Mouse (Mus musculus) MEL (cell line): ENCODE measurements around the gene Uhrf2.

Experiments
- BHLHE40 ChIP-seq: IDR thresholded peaks from 2 replicates; pipeline ENCODE4 v1.6.1; 2012; ENCODE audit warnings: low read depth, mild to moderate bottlenecking, inconsistent platforms, low read length, improper control_type of control experiment, borderline replicate concordance
- CHD2 ChIP-seq: IDR thresholded peaks from 2 replicates; pipeline ENCODE4 v1.6.1; 2011; ENCODE audit warnings: low read length, improper control_type of control experiment
- CTCF ChIP-seq, 3 experiments: IDR thresholded peaks in 2 of 3; conservative IDR thresholded peaks in 1 of 3; 2 replicates each; pipeline ENCODE4 v1.5.1; 2011 to 2012; ENCODE audit warnings: low read length in 3 of 3, low read depth in 2 of 3, mild to moderate bottlenecking in 2 of 3, improper control_type of control experiment in 1 of 3, inconsistent platforms in 1 of 3, mixed read lengths in 1 of 3, moderate library complexity in 1 of 3; ENCODE audit not compliant: control insufficient read depth in 1 of 3, insufficient read depth in 1 of 3, poor library complexity in 1 of 3, severe bottlenecking in 1 of 3
- E2F4 ChIP-seq: IDR thresholded peaks from 2 replicates; pipeline ENCODE4 v1.6.1; 2011; ENCODE audit warnings: low read depth, low read length, improper control_type of control experiment, borderline replicate concordance
- EP300 ChIP-seq, 2 experiments: IDR thresholded peaks; 2 replicates each; pipeline ENCODE4 v1.6.1; 2011; ENCODE audit warnings: improper control_type of control experiment in 2 of 2, low read length in 2 of 2, low read depth in 1 of 2, mild to moderate bottlenecking in 1 of 2
- MAX ChIP-seq: IDR thresholded peaks from 2 replicates; pipeline ENCODE4 v1.6.1; 2011; ENCODE audit warnings: low read length, improper control_type of control experiment
- POLR2A ChIP-seq, 2 experiments: IDR thresholded peaks; 2 replicates each; pipeline ENCODE4 v1.6.1; 2011 to 2012; ENCODE audit warnings: low read length in 2 of 2, mild to moderate bottlenecking in 2 of 2, control low read depth in 1 of 2, improper control_type of control experiment in 1 of 2, low read depth in 1 of 2, moderate library complexity in 1 of 2; ENCODE audit not compliant: control insufficient read depth in 1 of 2, insufficient read depth in 1 of 2, poor library complexity in 1 of 2
- RCOR1 ChIP-seq: IDR thresholded peaks from 2 replicates; pipeline ENCODE4 v1.6.1; 2012; ENCODE audit warnings: low read depth, mild to moderate bottlenecking, inconsistent platforms, low read length, improper control_type of control experiment
- USF1 ChIP-seq: IDR thresholded peaks from 2 replicates; pipeline ENCODE4 v1.6.1; 2014; ENCODE audit warnings: low read depth, mild to moderate bottlenecking, inconsistent platforms, low read length, improper control_type of control experiment, moderate library complexity
- ZNF384 ChIP-seq: IDR thresholded peaks from 2 replicates; pipeline ENCODE4 v1.6.1; 2012; ENCODE audit warnings: low read depth, mild to moderate bottlenecking, inconsistent platforms, low read length, improper control_type of control experiment

DNA sequence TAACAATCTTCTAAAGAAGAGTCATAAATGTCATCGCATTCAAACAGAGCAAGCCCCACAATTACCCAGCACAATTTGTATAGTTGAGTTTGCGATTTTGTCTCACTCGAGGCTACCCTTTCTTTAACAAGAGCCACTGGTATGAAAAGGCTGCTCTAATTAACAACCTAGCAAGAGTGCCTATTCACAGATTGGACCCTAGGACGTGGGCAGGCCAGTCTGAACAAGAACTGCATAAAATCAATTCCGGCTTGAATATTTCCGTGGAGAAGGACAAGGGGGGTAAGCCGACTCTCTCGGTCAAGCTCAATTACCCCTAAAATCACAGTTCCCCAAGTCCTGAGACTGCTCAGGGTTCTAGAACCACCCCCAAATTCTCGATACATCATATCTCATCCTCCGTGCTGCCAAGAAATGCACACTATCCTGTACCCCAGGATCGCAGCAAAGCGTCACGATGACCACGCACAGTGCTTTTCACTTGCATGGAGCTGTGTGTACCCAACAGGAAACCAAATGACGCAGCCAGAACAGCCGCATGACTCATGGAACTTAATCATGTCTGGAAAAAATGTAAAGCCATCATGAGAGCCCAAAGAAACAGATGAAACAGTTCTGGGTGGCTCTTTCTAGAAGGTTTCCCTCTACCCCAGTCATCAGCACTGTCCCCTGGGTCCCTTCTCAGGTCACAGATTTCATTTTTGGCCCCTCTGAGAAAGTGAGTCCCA, 82.8 kb downstream of the Uhrf2 start:
- no peak for TF ChIP-seq BHLHE40
- TF ChIP-seq CHD2 = no peak
- no peak for TF ChIP-seq POLR2A (IDR thresholded peaks at IDR 0.05; ENCODE audit: control insufficient read depth in 1 of 2, insufficient read depth in 1 of 2, low read depth in 1 of 2, low read length in 2 of 2, poor library complexity in 1 of 2)
- no peak for TF ChIP-seq CTCF (IDR thresholded peaks at IDR 0.05 in 2 of 3, conservative IDR thresholded peaks at IDR 0.05 in 1 of 3; ENCODE audit: control insufficient read depth in 1 of 3, insufficient read depth in 1 of 3, low read depth in 2 of 3, low read length in 3 of 3, poor library complexity in 1 of 3, severe bottlenecking in 1 of 3)
- TF ChIP-seq EP300 (IDR thresholded peaks at IDR 0.05; ENCODE audit: low read depth in 1 of 2, low read length in 2 of 2) = no peak
- no peak for TF ChIP-seq USF1
- TF ChIP-seq E2F4 = no peak
- no peak for TF ChIP-seq RCOR1
- TF ChIP-seq MAX = no peak
- TF ChIP-seq ZNF384 = no peak
